Mouse (Mus musculus): Measurements from ENCODE around the gene Slc8a1.

DNA sequence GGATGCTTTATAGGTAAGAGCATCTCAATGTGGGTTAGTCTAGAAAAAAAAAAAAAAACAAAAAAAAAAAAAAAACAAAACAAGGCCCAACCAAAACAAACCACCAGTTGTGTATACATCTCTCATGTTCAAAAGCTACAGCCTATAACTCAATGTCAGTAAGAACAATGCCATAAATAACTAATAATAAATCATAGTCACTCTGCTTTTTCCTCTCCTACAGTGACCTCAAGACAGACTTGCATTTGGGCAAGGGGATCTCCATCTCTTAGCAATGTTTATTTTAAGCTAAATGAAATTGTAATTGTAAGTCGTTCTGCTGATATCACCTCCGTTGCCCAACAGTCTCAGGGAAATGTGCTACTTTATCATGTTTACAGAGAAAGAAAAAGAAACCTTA is 132.1 kb downstream of the Slc8a1 start:
- TF ChIP-seq EP300 (IDR thresholded peaks at IDR 0.05; ENCODE audit: low read depth) (no peak), CTCF (IDR thresholded peaks at IDR 0.05; ENCODE audit: low read depth) (no peak)

All from liver, postnatal 0 days (tissue).